Mouse (Mus musculus) midbrain, embryonic 15.5 days (tissue): ENCODE measurements at regions not wholly inside any gene's neighbourhood (a gene's known extent, or its start where the extent isn't known, plus 50 kb on each side); places are given as distances from the start of the nearest gene placed in this dataset.

Source experiments
- ATAC-seq: fragments of 200-750 bp; cut with Nextera tagmentation; replicated peaks from 2 replicates; pipeline ENCODE4 v1.8.0; 2017; ENCODE audit warnings: moderate TSS enrichment
- H3K27ac ChIP-seq: fragments of 300-500 bp; sonication (generic); 2 replicates; pipeline ENCODE4 v1.5.1; 2015; ENCODE audit warnings: mild to moderate bottlenecking, inconsistent platforms
- H3K27me3 ChIP-seq: fragments of 300-500 bp; sonication (generic); replicated peaks from 2 replicates; pipeline ENCODE4 v1.6.1; 2015; ENCODE audit warnings: inconsistent platforms
- H3K36me3 ChIP-seq: fragments of 300-500 bp; sonication (generic); replicated peaks from 2 replicates; pipeline ENCODE4 v1.6.1; 2015; ENCODE audit warnings: inconsistent platforms
- H3K4me1 ChIP-seq: fragments of 300-500 bp; sonication (generic); 2 replicates; pipeline ENCODE4 v1.6.1; 2015; ENCODE audit warnings: inconsistent platforms
- H3K4me2 ChIP-seq: fragments of 300-500 bp; sonication (generic); 2 replicates; pipeline ENCODE4 v1.6.1; 2015; ENCODE audit warnings: inconsistent platforms, mild to moderate bottlenecking, moderate library complexity
- H3K4me3 ChIP-seq: fragments of 300-500 bp; sonication (generic); 2 replicates; pipeline ENCODE4 v1.5.1; 2015; ENCODE audit warnings: mild to moderate bottlenecking, inconsistent platforms
- H3K9ac ChIP-seq: fragments of 300-500 bp; sonication (generic); 2 replicates; pipeline ENCODE4 v1.6.1; 2015; ENCODE audit warnings: mild to moderate bottlenecking, inconsistent platforms
- H3K9me3 ChIP-seq: fragments of 300-500 bp; sonication (generic); 2 replicates; pipeline ENCODE4 v1.6.1; 2016; ENCODE audit warnings: inconsistent platforms
- WGBS: fragments of 180-500 bp; shearing (Covaris S2); methylation state at CpG from one replicate; pipeline ENCODE4 v1.1.7; 2015; ENCODE audit warnings: mixed read lengths; 5-methylcytosine and 5-hydroxymethylcytosine counted together

DNA sequence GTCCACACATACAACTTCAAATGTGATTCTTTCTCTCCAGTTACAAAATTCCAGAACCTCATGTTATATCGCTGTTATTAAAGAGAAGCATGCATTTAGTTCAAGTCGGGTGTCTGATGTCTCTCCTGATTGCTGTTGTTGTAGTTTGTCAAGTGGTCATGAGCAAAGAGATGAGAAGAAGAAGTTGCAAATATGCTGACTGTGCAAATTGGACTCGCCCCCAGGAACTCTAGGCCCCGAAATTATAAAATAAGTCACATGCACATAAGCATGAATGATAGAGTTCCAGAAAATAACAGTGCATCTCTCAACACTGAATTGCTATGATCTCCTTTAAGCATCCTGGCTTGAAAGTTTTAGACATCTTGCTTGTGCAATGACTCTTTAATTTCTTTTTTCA is 53.3 kb downstream of the Kif2b start:
- Histone ChIP-seq H3K4me1 (no peaks in the 10 kb centered on the region), H3K9me3 (no peaks in the 10 kb centered on the region), H3K27ac (no peak overlapping the region), H3K9ac (no peak overlapping the region), H3K36me3 (no peaks in the 10 kb centered on the region), H3K27me3 (no peaks in the 10 kb centered on the region), H3K4me2 (no peak overlapping the region), H3K4me3 (no peak overlapping the region)
- no peak for ATAC-seq
- 91% methylated on average over 4 of the region's 4 CpGs for WGBS

GRCm38 (mm10) chr11:91479236-91479635 is 98.1 kb downstream of the Kif2b start:
- Histone ChIP-seq H3K27ac (no peak overlapping the region), H3K4me3 (no peak overlapping the region), H3K4me1 (no peaks in the 10 kb centered on the region), H3K9ac (no peak overlapping the region), H3K27me3 (no peaks in the 10 kb centered on the region), H3K4me2 (no peak overlapping the region), H3K36me3 (no peaks in the 10 kb centered on the region), H3K9me3 (no peaks in the 10 kb centered on the region)
- WGBS = 86% methylated on average over 2 of the region's 2 CpGs
- ATAC-seq = no peak

DNA sequence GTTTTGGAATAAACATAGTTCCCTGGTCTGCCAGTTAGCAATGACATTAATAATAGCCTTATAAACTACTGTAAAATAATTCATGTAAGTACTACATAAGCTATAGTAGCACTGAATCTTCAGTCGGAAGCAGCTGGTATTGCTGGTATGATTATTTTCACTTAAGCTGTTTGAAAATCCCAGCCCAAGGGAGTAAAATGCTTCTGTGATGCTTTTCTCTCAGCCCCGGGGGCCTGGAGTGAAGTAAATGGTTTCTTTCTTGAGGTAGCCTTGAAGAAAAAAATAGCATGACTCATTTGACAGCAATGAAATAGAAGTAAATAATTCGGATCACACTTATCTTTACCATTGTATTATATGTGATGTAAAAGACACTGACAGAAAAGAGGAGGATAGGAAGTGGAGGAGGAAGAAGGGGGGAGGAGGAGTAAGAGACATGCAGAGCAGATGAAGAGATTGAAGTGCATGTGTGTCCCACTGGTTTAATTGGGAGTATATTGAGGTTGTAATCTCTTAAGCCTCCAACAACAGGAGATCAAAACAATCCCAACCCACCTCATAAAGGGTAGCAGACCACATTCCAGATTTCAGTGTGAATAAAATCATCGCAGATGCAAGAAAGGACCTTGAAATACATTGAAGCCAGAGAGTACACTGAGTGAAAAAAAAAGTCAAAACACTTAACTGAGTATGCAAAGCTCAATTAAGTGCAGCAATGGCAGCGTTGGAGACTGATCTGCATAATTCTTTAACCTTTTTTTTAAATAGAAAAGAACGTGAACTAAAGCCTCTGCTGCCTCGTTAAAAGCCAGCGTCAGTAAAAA is 113.6 kb downstream of the Kif2b start:
- Histone ChIP-seq H3K27me3 (no peaks in the 10 kb centered on the region), H3K36me3 (no peaks in the 10 kb centered on the region), H3K9ac (no peak overlapping the region), H3K4me2 (no peak overlapping the region), H3K4me1 (no peaks in the 10 kb centered on the region), H3K9me3 (no peaks in the 10 kb centered on the region), H3K27ac (no peak overlapping the region), H3K4me3 (no peak overlapping the region)
- ATAC-seq = no peak
- 24% methylated on average over 8 of the region's 8 CpGs for WGBS

DNA sequence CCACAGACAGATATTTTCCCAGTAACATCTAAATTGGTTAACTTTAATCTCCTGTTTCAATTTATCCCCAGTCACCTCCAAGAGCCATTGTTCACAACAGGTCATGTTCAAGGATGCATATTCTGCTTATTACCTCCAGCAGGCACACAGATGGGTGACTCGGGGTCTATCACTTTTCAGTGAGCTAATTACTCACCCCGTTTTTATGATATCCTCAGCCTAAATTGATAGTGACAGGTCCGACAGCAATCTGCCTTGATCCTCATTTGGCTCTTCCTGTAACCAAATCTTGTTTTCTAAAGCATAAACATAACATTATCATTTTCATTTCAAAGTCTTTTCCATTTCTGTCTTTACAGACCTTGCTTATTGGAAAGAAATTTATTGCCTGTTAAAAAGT is 115.4 kb downstream of the Kif2b start:
- Histone ChIP-seq H3K27ac (no peak overlapping the region), H3K9me3 (no peaks in the 10 kb centered on the region), H3K4me1 (no peaks in the 10 kb centered on the region), H3K9ac (no peak overlapping the region), H3K27me3 (no peaks in the 10 kb centered on the region), H3K36me3 (no peaks in the 10 kb centered on the region), H3K4me2 (no peak overlapping the region), H3K4me3 (no peak overlapping the region)
- no peak for ATAC-seq
- 48% methylated on average over 3 of the region's 3 CpGs for WGBS

DNA sequence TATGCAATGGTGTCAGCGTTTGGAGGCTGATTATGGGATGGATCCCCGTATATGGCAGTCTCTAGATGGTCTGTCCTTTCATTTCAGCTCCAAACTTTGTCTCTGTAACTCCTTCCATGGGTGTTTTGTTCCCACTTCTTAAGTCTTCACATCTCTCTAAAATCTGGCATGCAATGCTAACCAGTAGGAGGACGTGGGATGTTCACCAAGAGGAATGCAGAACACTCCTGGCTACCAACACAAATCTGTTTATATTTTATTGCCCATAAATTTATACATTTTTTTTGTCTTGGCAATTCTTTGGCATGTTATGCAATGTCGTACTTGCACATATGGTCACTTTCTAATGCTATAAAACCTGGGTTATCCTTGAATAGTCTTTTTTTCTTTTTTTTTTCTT is 135.0 kb downstream of the Kif2b start:
- no peak overlapping the region for H3K27ac ChIP-seq
- no peak overlapping the region for H3K9ac ChIP-seq
- ATAC-seq = no peak
- H3K4me2 ChIP-seq = no peak overlapping the region
- no peaks in the 10 kb centered on the region for H3K9me3 ChIP-seq
- no peaks in the 10 kb centered on the region for H3K36me3 ChIP-seq
- H3K4me1 ChIP-seq = no peaks in the 10 kb centered on the region
- no peaks in the 10 kb centered on the region for H3K27me3 ChIP-seq
- 92% methylated on average over 4 of the region's 4 CpGs for whole genome bisulfite sequencing
- no peak overlapping the region for H3K4me3 ChIP-seq

DNA sequence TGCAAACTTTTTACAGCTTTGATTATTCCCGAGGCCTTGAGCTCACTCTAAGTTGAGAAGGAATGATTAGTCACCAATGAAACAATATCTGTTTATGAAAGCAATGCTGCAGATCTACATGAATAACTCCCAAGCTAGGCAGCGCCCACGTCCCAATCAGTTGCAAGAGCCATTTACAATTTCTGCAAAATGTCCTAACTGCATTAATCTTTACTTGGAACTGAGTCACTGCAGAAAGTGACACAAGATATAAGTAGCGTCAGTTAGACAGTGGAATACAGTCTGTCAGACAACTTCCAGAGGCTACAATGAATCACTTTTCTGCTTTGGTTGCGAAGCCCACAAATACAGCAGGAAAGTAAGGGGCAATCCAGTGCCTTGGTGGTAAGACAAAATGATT is 145.2 kb downstream of the Kif2b start:
- no peak overlapping the region for H3K4me2 ChIP-seq
- H3K9me3 ChIP-seq = no peaks in the 10 kb centered on the region
- WGBS = 90% methylated on average over 5 of the region's 5 CpGs
- no peak for ATAC-seq
- H3K36me3 ChIP-seq = no peaks in the 10 kb centered on the region
- no peaks in the 10 kb centered on the region for H3K4me1 ChIP-seq
- H3K4me3 ChIP-seq = no peak overlapping the region
- no peak overlapping the region for H3K9ac ChIP-seq
- H3K27me3 ChIP-seq = no peaks in the 10 kb centered on the region
- no peak overlapping the region for H3K27ac ChIP-seq

DNA sequence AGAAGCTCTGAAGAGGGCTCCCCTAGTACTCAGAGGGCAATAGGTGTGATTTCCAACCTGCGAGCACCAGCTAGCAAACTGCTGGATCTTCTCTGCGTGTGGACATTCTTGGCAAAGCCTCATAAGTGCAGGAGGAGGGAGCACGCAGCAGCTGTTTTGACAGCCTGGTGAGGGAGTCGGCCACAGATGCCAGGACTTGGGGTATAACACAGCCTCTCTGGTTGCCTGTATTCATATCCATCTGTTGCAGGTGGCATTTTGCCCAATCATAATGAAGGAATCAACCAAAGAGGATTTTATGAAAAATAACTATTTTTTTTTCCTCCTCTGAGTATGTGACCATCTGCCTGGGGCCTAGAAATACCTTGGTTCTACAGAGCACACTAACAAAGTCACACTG is 150.6 kb downstream of the Kif2b start:
- no peaks in the 10 kb centered on the region for H3K27me3 ChIP-seq
- no peak for ATAC-seq
- no peaks in the 10 kb centered on the region for H3K4me1 ChIP-seq
- no peaks in the 10 kb centered on the region for H3K9me3 ChIP-seq
- WGBS = 70% methylated on average over 4 of the region's 4 CpGs
- no peak overlapping the region for H3K9ac ChIP-seq
- H3K36me3 ChIP-seq = no peaks in the 10 kb centered on the region
- H3K27ac ChIP-seq = no peak overlapping the region
- no peak overlapping the region for H3K4me2 ChIP-seq
- no peak overlapping the region for H3K4me3 ChIP-seq

DNA sequence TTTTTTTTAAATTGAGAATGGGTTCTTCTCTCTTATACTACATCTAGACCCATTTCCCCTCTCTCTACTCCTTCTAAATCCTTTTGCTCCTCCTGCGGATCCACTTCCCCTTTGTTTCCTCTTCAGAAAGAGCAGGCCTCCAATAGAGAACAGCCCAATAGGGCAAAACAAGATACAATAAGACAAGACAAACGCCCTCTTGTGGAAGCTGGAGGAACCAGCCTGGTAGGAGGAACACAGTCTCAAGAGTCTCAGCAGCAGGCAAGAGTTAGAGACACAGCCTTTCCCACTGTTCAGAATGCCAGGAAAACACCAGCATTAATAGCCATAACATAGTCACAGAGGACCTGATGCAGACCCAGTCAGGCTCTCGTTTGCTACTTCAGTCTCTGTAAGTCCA is 190.2 kb downstream of the Kif2b start:
- H3K4me3 ChIP-seq = no peak overlapping the region
- no peaks in the 10 kb centered on the region for H3K36me3 ChIP-seq
- WGBS = 52% methylated on average over 3 of the region's 3 CpGs
- H3K4me2 ChIP-seq = no peak overlapping the region
- no peaks in the 10 kb centered on the region for H3K27me3 ChIP-seq
- H3K27ac ChIP-seq = no peak overlapping the region
- no peaks in the 10 kb centered on the region for H3K9me3 ChIP-seq
- no peak overlapping the region for H3K9ac ChIP-seq
- no peak for ATAC-seq
- no peaks in the 10 kb centered on the region for H3K4me1 ChIP-seq

DNA sequence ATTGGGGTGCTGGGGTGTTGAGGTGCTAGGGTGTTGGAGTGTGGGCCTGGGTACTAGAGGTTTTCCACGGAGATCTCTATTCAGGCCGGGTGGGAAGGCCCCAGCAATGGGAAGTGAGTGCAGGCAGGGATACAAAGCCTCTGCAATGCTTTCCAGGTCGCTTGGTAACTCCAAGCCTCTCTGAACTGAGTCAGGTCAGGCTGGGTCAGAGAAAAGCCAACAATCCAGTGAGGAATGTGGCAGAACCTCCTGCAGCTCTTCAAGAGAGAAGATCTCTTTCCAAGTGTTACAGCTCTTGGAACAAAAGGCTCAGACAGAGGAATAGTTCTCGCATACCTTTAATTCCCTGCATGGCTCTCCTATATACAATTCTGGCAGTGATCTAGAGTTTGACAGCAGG is 220.3 kb downstream of the Kif2b start:
- Histone ChIP-seq H3K9me3 (no peaks in the 10 kb centered on the region), H3K4me1 (no peaks in the 10 kb centered on the region), H3K27ac (no peak overlapping the region), H3K27me3 (no peaks in the 10 kb centered on the region), H3K36me3 (no peaks in the 10 kb centered on the region), H3K4me2 (no peak overlapping the region), H3K9ac (no peak overlapping the region), H3K4me3 (no peak overlapping the region)
- WGBS = 17% methylated on average over 4 of the region's 4 CpGs
- ATAC-seq = no peak

- 16% methylated on average over 1 of the region's 1 CpGs for WGBS
- Histone ChIP-seq H3K9me3 (no peaks in the 10 kb centered on the region), H3K27me3 (no peaks in the 10 kb centered on the region), H3K27ac (no peak overlapping the region), H3K36me3 (no peaks in the 10 kb centered on the region), H3K4me3 (no peak overlapping the region), H3K4me2 (no peak overlapping the region), H3K9ac (no peak overlapping the region), H3K4me1 (no peaks in the 10 kb centered on the region)
- no peak for ATAC-seq
Measured at GRCm38 (mm10) chr11:91342629-91343028, 234.7 kb downstream of the Kif2b start.

GRCm38 (mm10) chr11:91333056-91333455 is 244.3 kb downstream of the Kif2b start:
- Histone ChIP-seq H3K27me3 (no peaks in the 10 kb centered on the region), H3K4me3 (no peak overlapping the region), H3K9ac (no peak overlapping the region), H3K27ac (no peak overlapping the region), H3K4me2 (no peak overlapping the region), H3K9me3 (no peaks in the 10 kb centered on the region), H3K4me1 (no peaks in the 10 kb centered on the region), H3K36me3 (no peaks in the 10 kb centered on the region)
- no peak for ATAC-seq
- WGBS = 49% methylated on average over 3 of the region's 3 CpGs

GRCm38 (mm10) chr11:91327543-91327942 is 249.8 kb downstream of the Kif2b start:
- Histone ChIP-seq H3K9ac (no peak overlapping the region), H3K36me3 (no peaks in the 10 kb centered on the region), H3K4me3 (no peak overlapping the region), H3K9me3 (no peaks in the 10 kb centered on the region), H3K4me2 (no peak overlapping the region), H3K4me1 (no peaks in the 10 kb centered on the region), H3K27ac (no peak overlapping the region), H3K27me3 (no peaks in the 10 kb centered on the region)
- ATAC-seq = no peak
- WGBS = 86% methylated on average over 8 of the region's 8 CpGs

DNA sequence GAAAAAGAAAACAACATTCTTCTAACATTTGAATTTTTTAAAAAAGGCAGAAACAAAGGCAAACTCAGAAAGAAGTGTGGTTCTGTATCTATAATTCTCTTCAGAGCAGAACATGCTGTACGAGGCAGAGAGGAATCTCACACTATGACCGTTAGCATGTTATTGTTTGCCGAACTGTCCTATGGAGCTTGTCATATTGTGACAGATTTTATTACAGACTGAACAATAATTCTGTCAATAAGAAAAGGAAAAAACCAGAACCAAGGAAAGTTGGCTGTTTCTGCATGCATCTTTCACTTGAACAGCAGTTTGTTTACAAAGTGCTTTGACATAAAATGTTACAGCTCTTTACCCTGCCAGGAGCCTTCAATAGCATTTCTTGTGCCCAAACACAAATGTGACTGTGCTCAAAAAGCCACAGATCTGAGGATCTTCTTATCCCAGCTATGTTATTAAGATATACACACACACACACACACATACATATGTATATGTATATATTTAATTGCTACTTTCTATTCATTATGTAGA is 267.1 kb downstream of the Kif2b start:
- H3K36me3 ChIP-seq = no peaks in the 10 kb centered on the region
- H3K9me3 ChIP-seq = no peaks in the 10 kb centered on the region
- 75% methylated on average over 3 of the region's 3 CpGs for WGBS

More for the DNA sequence above, 267.1 kb downstream of the Kif2b start:
- Histone ChIP-seq H3K27me3 (no peaks in the 10 kb centered on the region), H3K9ac (no peak overlapping the region), H3K4me2 (no peak overlapping the region), H3K27ac (no peak overlapping the region), H3K4me1 (no peaks in the 10 kb centered on the region), H3K4me3 (no peak overlapping the region)
- ATAC-seq = no peak
